Mouse (Mus musculus): ENCODE results near the gene Nup62. TPM values are rescaled to one million over a fixed set of nuclear protein-coding genes. Genes with fewer than 3 reads are reported as not detected.

The Nup62 gene
- total RNA-seq (2021): 10 to 100 TPM; 21.2 to 28.1 TPM
- long read RNA-seq, experiment 1, transcript Nup62-201 (2 exons, 2,722 nt): major isoform, 17 of 17 reads
- long read RNA-seq, experiment 1, partial matches to known transcripts: 0 of 17 reads
- long read RNA-seq, experiment 1, other reads (novel, unspliced or antisense): 0 of 17 reads
- long read RNA-seq, experiment 2, transcript Nup62-201 (2 exons, 2,722 nt): major isoform, 12 of 13 reads
- long read RNA-seq, experiment 2, partial matches to known transcripts: 0 of 13 reads
- long read RNA-seq, experiment 2, other reads (novel, unspliced or antisense): 1 of 13 reads

- DNase-seq: peak; percentile 99
- intact Hi-C loops (cut with DNase I; ENCODE audit: low total_unique reads): loop anchor here (10.0 kb wide), 1 partner anchor 51 kb away; no protein-coding TSS in a partner anchor
Measured at GRCm38 (mm10) chr7:44815721-44816469, at the start of gene Nup62, which contains the start of gene Il4i1. Nup62 (plus strand) TSS chr7:44816088. Il4i1 (plus strand) TSS chr7:44816387.

GRCm38 (mm10) chr7:44768129-44768528, 47.8 kb upstream of the Nup62 start:
- DNase-seq: no peak
- intact Hi-C loops (cut with DNase I; ENCODE audit: low total_unique reads): loop anchor here (10.0 kb wide), 1 partner anchor 47 kb away; the partner anchor contains the start of genes Atf5, Il4i1 and Nup62

DNA sequence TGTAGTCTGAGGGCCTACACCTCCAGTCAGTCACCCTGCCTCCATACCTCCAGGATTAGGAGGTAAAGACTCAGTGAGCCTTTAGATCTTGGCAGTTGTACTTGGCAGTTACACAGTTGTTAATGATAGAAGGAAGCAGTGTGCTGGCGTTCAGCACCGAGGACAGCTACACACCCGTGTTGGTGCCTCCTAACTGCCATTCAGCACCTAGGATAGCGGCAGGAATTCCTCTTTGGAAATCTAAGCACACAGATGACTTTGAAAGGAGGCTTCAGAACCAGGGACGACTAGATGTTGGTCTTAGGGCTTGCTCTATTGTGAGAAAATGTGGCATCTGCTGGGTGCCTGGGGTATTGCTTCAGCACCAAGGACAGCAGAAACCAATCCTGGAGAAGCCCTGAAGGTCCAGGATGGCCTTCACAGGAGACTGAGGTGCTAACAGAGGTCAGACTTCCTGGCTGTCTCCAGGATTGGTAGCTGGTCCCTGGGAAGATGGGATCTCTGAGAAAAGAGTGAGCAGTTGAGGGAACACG, 45.8 kb upstream of the Nup62 start:
- intact Hi-C loops (cut with DNase I; ENCODE audit: low total_unique reads): no loop called here
- peak; percentile 64 for DNase-seq

- no peak for DNase-seq
- intact Hi-C loops (cut with DNase I; ENCODE audit: low total_unique reads): no loop called here
Measured at GRCm38 (mm10) chr7:44772591-44773204, 43.2 kb upstream of the Nup62 start.

DNA sequence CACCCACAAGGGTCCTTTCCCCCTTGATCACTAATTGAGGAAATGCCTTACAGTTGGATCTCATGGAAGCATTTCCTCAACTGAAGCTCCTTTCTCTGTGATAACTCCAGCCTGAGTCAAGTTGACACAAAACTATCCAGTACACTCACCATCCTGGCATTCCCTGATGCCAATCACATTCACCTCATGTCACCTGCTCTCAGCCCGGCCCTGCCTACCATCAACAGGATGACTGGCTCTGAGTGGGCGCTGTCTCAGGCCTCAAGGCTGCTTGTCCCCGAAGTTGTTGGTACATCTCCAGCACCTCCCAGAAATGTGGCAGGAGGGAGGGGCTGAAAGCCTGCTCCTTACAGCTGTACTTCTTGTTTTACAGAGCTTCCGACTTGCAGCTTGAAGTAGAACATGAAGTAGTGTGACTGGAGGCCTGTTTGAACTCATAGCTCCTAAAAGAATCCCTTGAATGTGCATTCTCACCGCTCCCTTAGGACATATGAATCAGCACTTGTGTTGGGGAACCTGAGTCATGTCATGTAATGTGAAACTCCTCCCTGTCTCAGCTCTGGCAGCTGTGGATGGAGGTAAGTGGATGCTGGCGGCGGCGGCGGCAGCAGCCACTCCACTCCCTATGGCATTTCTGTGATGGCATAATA, 38.9 kb upstream of the Nup62 start:
- intact Hi-C loops (cut with DNase I; ENCODE audit: low total_unique reads): no loop called here

GRCm38 (mm10) chr7:44780101-44780500, 35.8 kb upstream of the Nup62 start:
- DNase-seq: no peak
- intact Hi-C loops (cut with DNase I; ENCODE audit: low total_unique reads): no loop called here

More for the DNA sequence above, 38.9 kb upstream of the Nup62 start:
- DNase-seq: no peak

GRCm38 (mm10) chr7:44789531-44789930, 26.4 kb upstream of the Nup62 start:
- DNase-seq: no peak

GRCm38 (mm10) chr7:44790066-44790465, 25.8 kb upstream of the Nup62 start:
- no peak for DNase-seq
- intact Hi-C loops (cut with DNase I; ENCODE audit: low total_unique reads): no loop called here

More at GRCm38 (mm10) chr7:44789531-44789930, 26.4 kb upstream of the Nup62 start:
- intact Hi-C loops (cut with DNase I; ENCODE audit: low total_unique reads): no loop called here

GRCm38 (mm10) chr7:44792781-44793180, 23.1 kb upstream of the Nup62 start:
- no peak for DNase-seq
- intact Hi-C loops (cut with DNase I; ENCODE audit: low total_unique reads): no loop called here

- DNase-seq: no peak
- intact Hi-C loops (cut with DNase I; ENCODE audit: low total_unique reads): no loop called here
Measured at GRCm38 (mm10) chr7:44808927-44809326, 7.0 kb upstream of the Nup62 start.

DNA sequence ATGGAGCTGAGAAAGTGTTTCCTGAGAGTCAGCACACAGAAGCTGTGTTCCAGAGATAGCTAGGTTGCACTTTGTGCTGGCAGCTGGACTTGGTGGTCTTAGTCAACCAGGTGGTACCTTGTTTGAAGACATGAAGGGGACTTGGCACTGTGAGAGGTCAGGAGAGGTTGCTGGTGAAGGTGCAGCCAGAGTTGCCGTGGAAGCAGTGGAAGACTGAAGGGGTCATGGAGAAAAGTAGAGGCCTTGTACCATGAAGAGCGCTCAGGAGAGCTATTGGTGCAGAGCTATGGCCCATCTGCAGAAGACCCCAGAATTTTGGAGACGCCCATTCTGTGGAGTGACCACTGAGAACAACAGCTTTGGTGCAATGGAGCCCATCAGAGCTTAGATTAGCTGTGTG, 6.4 kb upstream of the Nup62 start:
- no peak for DNase-seq
- intact Hi-C loops (cut with DNase I; ENCODE audit: low total_unique reads): no loop called here

- DNase-seq: no peak
- intact Hi-C loops (cut with DNase I; ENCODE audit: low total_unique reads): loop anchor here (10.0 kb wide), 1 partner anchor 46 kb away; no protein-coding TSS in a partner anchor
Measured at GRCm38 (mm10) chr7:44810365-44810764, 5.5 kb upstream of the Nup62 start.

DNA sequence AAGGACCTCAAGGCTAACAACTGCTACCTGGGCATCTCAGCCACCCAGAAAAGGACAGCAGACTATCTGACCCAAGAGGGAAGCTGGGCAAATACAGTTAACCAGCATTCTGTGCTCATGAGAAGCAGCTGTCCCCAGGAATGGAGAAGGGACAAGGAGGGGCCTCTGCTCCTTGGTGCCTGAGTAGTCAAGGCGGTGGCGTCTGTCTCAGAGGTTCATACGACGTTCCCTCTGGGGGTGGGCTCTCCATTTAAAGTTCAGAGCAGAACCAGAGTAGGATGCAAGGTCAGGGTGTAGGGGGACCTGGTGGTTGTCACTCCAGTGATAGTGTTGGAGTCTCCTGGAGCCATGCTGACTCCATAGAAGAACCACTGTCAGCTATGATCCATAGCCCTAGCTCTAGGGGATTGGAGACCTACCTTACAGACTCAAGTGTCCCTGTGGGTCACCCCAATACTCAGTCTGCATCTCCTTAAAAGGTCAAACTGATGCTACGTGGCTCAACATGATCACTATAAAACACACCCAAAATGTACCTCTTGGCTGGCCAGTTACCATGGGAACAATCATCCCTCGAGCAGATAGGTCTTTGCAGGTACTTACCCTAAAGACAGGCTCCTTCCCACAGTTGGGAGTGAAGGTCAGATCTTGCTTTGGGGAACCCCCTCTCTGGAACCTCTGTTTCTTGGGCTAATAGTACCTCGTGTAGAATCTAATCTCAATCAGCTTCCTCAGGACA, 4.9 kb upstream of the Nup62 start:
- DNase-seq: no peak

GRCm38 (mm10) chr7:44812651-44813325, 3.1 kb upstream of the Nup62 start:
- intact Hi-C loops (cut with DNase I; ENCODE audit: low total_unique reads): loop anchor here (10.0 kb wide), 1 partner anchor 48 kb away; no protein-coding TSS in a partner anchor
- no peak for DNase-seq

More for the DNA sequence above, 4.9 kb upstream of the Nup62 start:
- intact Hi-C loops (cut with DNase I; ENCODE audit: low total_unique reads): loop anchor here (10.0 kb wide), 1 partner anchor 46 kb away; no protein-coding TSS in a partner anchor

DNA sequence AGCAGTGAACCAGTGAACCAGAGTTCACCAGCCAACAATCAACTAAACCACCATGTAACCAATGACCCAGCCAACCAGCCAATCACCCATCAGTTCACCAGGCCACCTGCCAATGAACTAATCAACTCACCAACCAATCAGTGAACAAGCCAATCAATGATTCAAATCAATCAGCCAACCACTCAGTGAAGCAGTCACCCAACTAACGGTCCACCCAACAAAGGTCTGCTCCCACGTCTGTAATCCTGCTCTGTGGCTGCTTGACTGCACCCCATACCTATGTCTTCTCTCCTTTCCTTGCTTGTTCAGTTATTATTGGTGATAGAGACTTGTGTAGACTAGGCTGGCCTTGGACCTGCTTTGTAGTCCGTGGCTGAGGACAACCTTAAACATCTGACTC, 1.9 kb upstream of the Nup62 start:
- intact Hi-C loops (cut with DNase I; ENCODE audit: low total_unique reads): loop anchor here (10.0 kb wide), 1 partner anchor 49 kb away; no protein-coding TSS in a partner anchor
- no peak for DNase-seq

DNA sequence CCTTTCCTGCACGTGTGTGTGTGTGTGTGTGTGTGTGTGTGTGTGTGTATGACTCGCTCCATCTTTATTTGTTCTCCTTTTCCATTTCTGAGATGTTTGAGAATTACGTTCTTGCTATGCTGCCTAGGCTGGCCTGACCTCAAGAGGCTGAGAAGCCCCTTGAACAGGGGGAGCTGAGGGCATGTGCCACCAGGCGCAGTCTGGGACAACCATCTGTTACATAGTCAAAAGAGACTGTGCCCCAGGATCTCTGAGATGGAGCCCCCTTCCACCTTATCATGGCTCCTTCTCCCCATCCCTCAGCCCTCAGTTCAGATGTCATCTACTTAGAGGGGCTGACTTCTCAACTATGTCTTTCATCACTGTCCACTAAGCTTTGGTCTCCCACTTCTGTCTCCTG, 1.5 kb upstream of the Nup62 start:
- intact Hi-C loops (cut with DNase I; ENCODE audit: low total_unique reads): loop anchor here (10.0 kb wide), 1 partner anchor 50 kb away; no protein-coding TSS in a partner anchor
- no peak for DNase-seq

GRCm38 (mm10) chr7:44814952-44815553, 835 bp upstream of the Nup62 start:
- DNase-seq: no peak
- intact Hi-C loops (cut with DNase I; ENCODE audit: low total_unique reads): loop anchor here (10.0 kb wide), 1 partner anchor 50 kb away; no protein-coding TSS in a partner anchor
